Mouse (Mus musculus): ENCODE data around the gene Gprasp1.
A peak's percentile ranks its signal among the peaks of the same experiment; 100 is the strongest.
"Not testable (repeated sequence)": the region's sequence is repeated elsewhere in the genome, so short reads cannot be mapped to it uniquely, and the experiment has no call there.

Gprasp1 gene

DNA sequence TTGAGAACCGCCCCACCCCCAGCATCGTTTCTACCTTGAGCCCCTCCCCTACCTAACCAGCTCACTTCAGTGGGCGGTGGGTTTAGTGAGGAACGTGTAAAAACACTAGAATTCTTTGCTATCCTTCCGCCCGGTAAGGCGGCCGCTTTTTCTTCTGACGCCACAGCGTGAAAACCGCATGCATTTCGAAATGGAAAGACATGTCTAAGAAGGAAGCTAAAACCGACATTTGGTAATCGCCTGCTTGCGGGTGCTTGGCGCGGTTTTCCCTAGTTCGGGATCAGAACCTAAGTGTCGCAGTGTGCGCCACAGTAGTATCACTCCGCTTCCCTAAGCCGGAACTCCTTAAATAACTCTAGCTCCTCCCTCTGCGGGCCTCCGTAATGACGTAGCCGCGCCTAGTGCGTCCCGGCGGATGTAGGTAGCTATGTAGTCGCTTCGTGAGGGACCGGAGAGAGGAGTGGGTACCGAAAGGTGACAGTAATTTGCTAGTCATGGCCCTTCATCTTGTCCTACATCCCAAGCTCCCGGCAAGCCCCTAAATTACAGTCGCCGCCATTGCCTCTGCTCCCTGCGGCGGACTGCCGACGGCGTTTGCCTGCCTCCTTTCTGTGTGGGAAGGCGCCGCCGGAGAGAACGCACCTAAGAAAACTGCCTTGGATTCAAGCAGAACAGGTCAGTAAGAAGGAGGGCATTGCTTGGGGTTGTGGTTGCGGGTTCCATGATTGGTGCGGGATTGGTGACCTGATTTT is at the start of gene Gprasp1, which contains the start of gene Armcx5:
TSS of gene Gprasp1 (plus strand) at position 430 of the 752 bp plus-strand sequence.
TSS of gene Armcx5 (plus strand) at position 430 of the 752 bp plus-strand sequence.
- peaks cover 2% of the 10 kb centered on the region; the same call in 1 of the 2 replicates for H3K36me3 ChIP-seq (ENCODE audit: control insufficient read depth, insufficient read depth, low read length, poor library complexity, severe bottlenecking)
- H3K27me3 ChIP-seq (ENCODE audit: control insufficient read depth, insufficient read depth, low read length, poor library complexity, severe bottlenecking) = no peaks in the 10 kb centered on the region
- DNase-seq (ENCODE audit: low read depth, low spot score) = peak; percentile 90

GRCm38 (mm10) chrX:135693633-135694032 is 48.9 kb upstream of the Gprasp1 start, which contains the start of gene Tcp11x2:
TSS of gene Tcp11x2 (minus strand) at chrX:135693790.
- H3K36me3 ChIP-seq (ENCODE audit: control insufficient read depth, insufficient read depth, low read length, poor library complexity, severe bottlenecking) = no peaks in the 10 kb centered on the region
- no peaks in the 10 kb centered on the region for H3K27me3 ChIP-seq (ENCODE audit: control insufficient read depth, insufficient read depth, low read length, poor library complexity, severe bottlenecking)
- DNase-seq (ENCODE audit: low read depth, low spot score) = no peak

DNA sequence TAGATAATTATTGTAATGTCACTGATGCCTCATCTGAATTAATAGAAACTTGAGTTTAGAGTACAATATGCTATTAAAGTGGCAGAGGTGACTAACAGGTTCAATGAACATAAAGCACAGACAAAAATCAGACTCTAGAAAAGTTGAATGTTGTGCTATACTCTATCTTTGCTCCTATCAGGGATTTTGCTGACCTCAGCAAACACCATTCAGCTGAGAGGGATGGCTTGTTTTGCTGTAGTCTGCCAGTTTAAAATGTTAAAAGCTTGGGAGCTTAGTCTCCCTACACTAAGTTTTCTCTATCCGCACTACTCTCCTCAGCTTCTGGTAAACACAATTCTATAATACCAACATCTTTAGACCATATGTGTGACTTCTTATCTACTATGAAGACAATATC is 39.4 kb upstream of the Gprasp1 start:
- Histone ChIP-seq H3K27me3 (ENCODE audit: control insufficient read depth, insufficient read depth, low read length, poor library complexity, severe bottlenecking) (no peaks in the 10 kb centered on the region; the same call in 1 of the 2 replicates), H3K36me3 (ENCODE audit: control insufficient read depth, insufficient read depth, low read length, poor library complexity, severe bottlenecking) (no peaks in the 10 kb centered on the region)
- no peak for DNase-seq (ENCODE audit: low read depth, low spot score)

DNA sequence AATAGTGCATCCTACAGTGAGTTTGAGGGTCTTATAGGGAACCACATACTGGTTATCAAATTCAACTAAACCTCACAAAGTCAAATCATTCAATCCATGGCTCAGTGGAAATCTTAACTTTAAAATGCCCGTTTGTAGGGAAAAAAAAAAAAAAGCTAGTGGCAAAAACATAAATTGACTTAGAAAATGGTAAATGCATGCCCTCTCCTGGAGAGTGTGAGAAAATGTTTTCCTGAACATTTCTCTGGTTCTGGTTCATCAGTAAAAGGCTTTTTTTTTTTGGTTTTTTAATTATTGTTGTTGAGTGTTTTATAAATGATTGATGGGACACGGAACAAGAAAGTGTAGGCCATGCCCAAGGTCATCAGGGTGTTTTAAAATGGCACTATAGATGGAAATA is 38.2 kb upstream of the Gprasp1 start:
- no peaks in the 10 kb centered on the region for H3K36me3 ChIP-seq (ENCODE audit: control insufficient read depth, insufficient read depth, low read length, poor library complexity, severe bottlenecking)
- no peak for DNase-seq (ENCODE audit: low read depth, low spot score)
- no peaks in the 10 kb centered on the region; the same call in 1 of the 2 replicates for H3K27me3 ChIP-seq (ENCODE audit: control insufficient read depth, insufficient read depth, low read length, poor library complexity, severe bottlenecking)

GRCm38 (mm10) chrX:135712845-135713244 is 29.7 kb upstream of the Gprasp1 start:
- no peaks in the 10 kb centered on the region for H3K27me3 ChIP-seq (ENCODE audit: control insufficient read depth, insufficient read depth, low read length, poor library complexity, severe bottlenecking)
- no peak for DNase-seq (ENCODE audit: low read depth, low spot score)
- no peaks in the 10 kb centered on the region for H3K36me3 ChIP-seq (ENCODE audit: control insufficient read depth, insufficient read depth, low read length, poor library complexity, severe bottlenecking)

GRCm38 (mm10) chrX:135725161-135725560 is 17.4 kb upstream of the Gprasp1 start, which contains the start of gene Tmsb15a:
TSS of gene Tmsb15a (minus strand) at chrX:135725261.
- no peak for DNase-seq (ENCODE audit: low read depth, low spot score)
- Histone ChIP-seq H3K36me3 (ENCODE audit: control insufficient read depth, insufficient read depth, low read length, poor library complexity, severe bottlenecking) (no peaks in the 10 kb centered on the region), H3K27me3 (ENCODE audit: control insufficient read depth, insufficient read depth, low read length, poor library complexity, severe bottlenecking) (no peaks in the 10 kb centered on the region)

DNA sequence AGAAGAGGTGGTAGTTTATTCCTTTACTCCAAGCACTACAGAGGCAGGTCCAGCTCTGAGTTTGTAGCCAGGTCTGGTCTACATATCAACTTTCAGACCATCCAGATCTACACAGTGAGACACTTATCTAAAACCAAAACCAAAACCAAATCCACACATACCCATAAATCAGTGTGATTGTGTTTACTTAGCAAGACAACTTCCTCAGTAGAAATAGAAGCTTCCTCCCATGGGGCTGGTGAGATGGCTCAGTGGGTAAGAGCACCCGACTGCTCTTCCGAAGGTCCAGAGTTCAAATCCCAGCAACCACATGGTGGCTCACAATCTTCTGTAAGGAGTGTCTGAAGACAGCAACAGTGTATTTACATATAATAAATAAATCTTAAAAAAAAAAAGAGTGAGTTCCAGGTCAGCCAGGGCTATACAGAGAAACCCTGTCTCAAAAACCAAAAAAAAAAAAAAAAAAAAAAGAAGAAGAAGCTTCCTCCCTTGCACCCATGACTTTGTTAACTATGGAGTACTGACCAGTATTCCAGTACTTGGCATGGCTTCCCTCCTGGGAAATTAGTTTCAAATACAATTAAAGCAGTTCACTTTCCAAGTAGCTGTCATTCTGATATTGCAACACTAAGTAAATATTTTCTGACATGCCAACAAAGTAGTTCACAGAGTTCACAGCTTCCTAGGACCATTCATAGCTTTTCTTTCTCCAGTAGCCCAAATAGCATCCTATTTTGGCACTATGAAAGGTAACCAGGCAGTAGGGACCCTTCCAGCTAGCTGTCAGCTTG is 3.6 kb upstream of the Gprasp1 start:
- no peaks in the 10 kb centered on the region for H3K36me3 ChIP-seq (ENCODE audit: control insufficient read depth, insufficient read depth, low read length, poor library complexity, severe bottlenecking)
- H3K27me3 ChIP-seq (ENCODE audit: control insufficient read depth, insufficient read depth, low read length, poor library complexity, severe bottlenecking) = no peaks in the 10 kb centered on the region
- peak; percentile 75 for DNase-seq (ENCODE audit: low read depth, low spot score)

DNA sequence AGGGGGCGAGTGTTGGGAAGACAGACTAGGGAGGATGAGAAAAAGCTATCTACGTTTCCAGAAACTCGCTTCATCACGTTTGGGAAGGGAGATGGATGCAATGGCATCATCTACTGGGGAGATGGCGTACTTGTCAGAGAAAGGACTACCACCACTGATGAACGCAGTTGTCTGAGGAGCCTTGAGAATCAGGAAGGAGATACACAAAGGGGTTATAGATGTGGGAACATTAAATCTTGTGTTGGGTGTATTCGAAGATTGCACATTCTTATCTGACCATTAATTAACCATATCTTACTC is 473 bp downstream of the Gprasp1 start:
- no peak for DNase-seq (ENCODE audit: low read depth, low spot score)
- no peaks in the 10 kb centered on the region for H3K27me3 ChIP-seq (ENCODE audit: control insufficient read depth, insufficient read depth, low read length, poor library complexity, severe bottlenecking)
- H3K36me3 ChIP-seq (ENCODE audit: control insufficient read depth, insufficient read depth, low read length, poor library complexity, severe bottlenecking) = peaks cover 2% of the 10 kb centered on the region; the same call in 1 of the 2 replicates

GRCm38 (mm10) chrX:135745376-135745775 is 2.8 kb downstream of the Gprasp1 start:
- H3K27me3 ChIP-seq (ENCODE audit: control insufficient read depth, insufficient read depth, low read length, poor library complexity, severe bottlenecking); H3K36me3 ChIP-seq (ENCODE audit: control insufficient read depth, insufficient read depth, low read length, poor library complexity, severe bottlenecking); DNase-seq (ENCODE audit: low read depth, low spot score): not testable (repeated sequence)

DNA sequence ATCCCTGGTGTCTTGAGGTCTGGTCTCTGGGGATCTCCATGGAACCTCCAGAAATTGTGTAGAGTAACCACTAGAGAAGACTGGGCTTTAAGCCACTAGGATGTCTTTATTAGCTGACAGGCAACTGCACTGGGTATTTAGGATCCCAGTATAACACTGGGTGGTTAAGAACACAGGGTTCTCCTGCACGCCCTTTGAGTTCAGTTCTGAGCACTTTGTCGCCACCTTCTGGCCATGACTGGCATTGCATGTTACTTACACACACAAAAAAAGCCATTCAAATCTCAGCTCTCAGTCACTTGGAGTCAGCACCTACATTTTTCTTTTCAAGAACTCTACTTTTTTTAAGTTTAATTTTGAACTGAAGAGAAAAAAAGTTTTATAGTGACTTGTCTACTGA is 10.3 kb downstream of the Gprasp1 start:
- Histone ChIP-seq H3K36me3 (ENCODE audit: control insufficient read depth, insufficient read depth, low read length, poor library complexity, severe bottlenecking) (no peaks in the 10 kb centered on the region), H3K27me3 (ENCODE audit: control insufficient read depth, insufficient read depth, low read length, poor library complexity, severe bottlenecking) (no peaks in the 10 kb centered on the region)
- DNase-seq (ENCODE audit: low read depth, low spot score) = peak; percentile 80

DNA sequence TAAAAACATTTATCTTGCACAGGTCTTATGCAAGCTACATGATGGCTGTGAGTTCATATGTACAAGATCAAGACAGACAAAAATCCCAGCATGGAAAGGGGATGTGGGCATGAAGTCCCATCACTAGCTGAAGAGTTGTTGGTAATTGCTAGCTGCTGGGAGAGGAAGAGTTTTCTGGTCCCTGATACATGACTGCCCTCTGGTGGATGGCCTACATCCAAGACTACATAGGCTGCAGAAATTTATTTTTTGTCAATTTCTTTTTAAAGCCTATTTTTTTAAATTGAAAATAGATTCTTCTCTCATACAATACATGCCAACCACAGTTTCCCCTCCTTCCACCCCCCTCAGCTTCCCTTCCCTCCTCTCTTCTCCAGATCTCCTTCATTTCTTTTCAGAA is 19.2 kb downstream of the Gprasp1 start:
- DNase-seq (ENCODE audit: low read depth, low spot score) = peak; percentile 34
- Histone ChIP-seq H3K36me3 (ENCODE audit: control insufficient read depth, insufficient read depth, low read length, poor library complexity, severe bottlenecking) (no peaks in the 10 kb centered on the region), H3K27me3 (ENCODE audit: control insufficient read depth, insufficient read depth, low read length, poor library complexity, severe bottlenecking) (no peaks in the 10 kb centered on the region)

GRCm38 (mm10) chrX:135768043-135768548 is 25.6 kb downstream of the Gprasp1 start:
- DNase-seq (ENCODE audit: low read depth, low spot score) = no peak
- no peaks in the 10 kb centered on the region for H3K36me3 ChIP-seq (ENCODE audit: control insufficient read depth, insufficient read depth, low read length, poor library complexity, severe bottlenecking)
- H3K27me3 ChIP-seq (ENCODE audit: control insufficient read depth, insufficient read depth, low read length, poor library complexity, severe bottlenecking) = no peaks in the 10 kb centered on the region

DNA sequence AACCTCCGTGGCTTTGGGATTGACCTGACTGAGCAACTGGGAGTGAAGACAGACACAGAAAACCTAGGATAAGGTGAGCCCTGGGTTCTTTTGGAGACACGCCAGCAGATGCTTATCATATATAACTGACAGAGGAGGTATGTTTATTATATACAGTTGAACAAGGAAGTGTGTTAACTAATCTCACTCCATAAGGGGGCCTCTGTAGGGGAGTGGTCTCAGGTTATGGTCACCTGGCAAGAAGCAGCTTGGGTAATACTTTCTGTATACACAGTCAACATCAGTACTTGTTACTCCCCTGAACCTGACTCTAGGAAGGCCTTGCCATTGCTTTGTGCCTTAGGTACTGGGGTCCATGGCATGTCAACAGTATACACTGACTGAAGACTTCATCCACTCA is 26.0 kb downstream of the Gprasp1 start:
- Histone ChIP-seq H3K36me3 (ENCODE audit: control insufficient read depth, insufficient read depth, low read length, poor library complexity, severe bottlenecking) (no peaks in the 10 kb centered on the region), H3K27me3 (ENCODE audit: control insufficient read depth, insufficient read depth, low read length, poor library complexity, severe bottlenecking) (no peaks in the 10 kb centered on the region)
- DNase-seq (ENCODE audit: low read depth, low spot score) = no peak

- H3K27me3 ChIP-seq (ENCODE audit: control insufficient read depth, insufficient read depth, low read length, poor library complexity, severe bottlenecking) = no peaks in the 10 kb centered on the region
- no peaks in the 10 kb centered on the region for H3K36me3 ChIP-seq (ENCODE audit: control insufficient read depth, insufficient read depth, low read length, poor library complexity, severe bottlenecking)
- no peak for DNase-seq (ENCODE audit: low read depth, low spot score)
Observed at GRCm38 (mm10) chrX:135791536-135791935, 49.0 kb downstream of the Gprasp1 start.

GRCm38 (mm10) chrX:135792326-135792725 is 49.8 kb downstream of the Gprasp1 start:
- no peaks in the 10 kb centered on the region for H3K36me3 ChIP-seq (ENCODE audit: control insufficient read depth, insufficient read depth, low read length, poor library complexity, severe bottlenecking)
- no peak for DNase-seq (ENCODE audit: low read depth, low spot score)
- H3K27me3 ChIP-seq (ENCODE audit: control insufficient read depth, insufficient read depth, low read length, poor library complexity, severe bottlenecking) = no peaks in the 10 kb centered on the region

Measured in splenic B cell, adult 2 months (primary cell).